Mouse (Mus musculus): ENCODE data around the gene Imp4. TPM values are rescaled to one million over a fixed set of nuclear protein-coding genes. Genes with fewer than 3 reads are reported as not detected.
"Not testable (repeated sequence)": the region's sequence is repeated elsewhere in the genome, so short reads cannot be mapped to it uniquely, and the experiment has no call there.

Imp4 gene
- total RNA-seq (2014; fragmentation: Nextera tagmentation) (45.9 and 50.4 TPM in 2 replicates), total RNA-seq (2017) (26.2 and 35.9 TPM in 2 replicates)

GRCm38 (mm10) chr1:34439215-34439960, at the start of gene Imp4, which contains the start of gene Ccdc115:
Gene Imp4 (plus strand): TSS chr1:34439851.
Gene Ccdc115 (minus strand): TSS chr1:34439672.
- ATAC-seq (replicated peaks; ENCODE audit: poor library complexity, severe bottlenecking), result peak; percentile 80

GRCm38 (mm10) chr1:34396321-34396720, 43.3 kb upstream of the Imp4 start:
- no peak for ATAC-seq (replicated peaks; ENCODE audit: poor library complexity, severe bottlenecking)

GRCm38 (mm10) chr1:34399182-34399953, 40.3 kb upstream of the Imp4 start:
- ATAC-seq (replicated peaks; ENCODE audit: poor library complexity, severe bottlenecking), result no peak

GRCm38 (mm10) chr1:34428466-34428865, 11.2 kb upstream of the Imp4 start:
- ATAC-seq (replicated peaks; ENCODE audit: poor library complexity, severe bottlenecking), result no peak

DNA sequence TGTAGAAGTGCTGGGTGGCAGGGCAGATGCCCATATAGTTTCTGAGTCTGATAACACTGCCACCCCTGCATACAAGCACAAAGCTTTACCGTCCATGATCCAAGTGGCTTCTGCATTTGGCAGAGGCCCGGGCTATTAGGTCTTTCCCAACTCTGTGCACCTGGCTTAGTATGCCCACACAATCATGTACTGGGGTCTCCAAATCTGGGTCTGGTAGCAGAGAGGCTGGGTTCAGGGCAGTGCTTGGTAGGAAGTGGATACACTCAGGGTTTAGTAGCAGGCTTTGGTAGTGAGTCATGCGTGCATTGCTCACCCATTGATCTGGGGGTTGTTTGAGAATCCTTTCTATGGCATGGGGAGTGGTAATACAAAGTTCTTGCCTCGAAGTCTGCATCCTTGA, 10.4 kb upstream of the Imp4 start:
- no peak for ATAC-seq (replicated peaks; ENCODE audit: poor library complexity, severe bottlenecking)

DNA sequence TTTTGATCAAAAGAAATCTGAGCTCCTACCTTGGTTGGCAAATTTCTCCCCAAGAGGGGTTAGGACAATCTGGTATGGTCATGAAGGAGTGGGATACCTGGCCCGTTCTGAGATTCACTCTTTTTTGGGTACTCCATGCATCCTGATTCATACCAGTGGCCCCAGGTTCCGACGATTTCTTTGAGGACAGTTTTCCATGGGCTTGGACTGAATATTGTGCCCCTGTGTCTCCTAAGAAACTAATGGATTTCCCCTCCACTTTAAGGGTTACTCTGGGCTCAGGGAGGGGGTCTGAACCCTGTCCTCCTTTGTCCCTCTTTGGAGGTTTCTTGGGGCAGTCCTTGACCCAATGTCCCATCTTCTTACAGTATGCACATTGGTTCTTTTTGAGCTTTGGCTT, 8.7 kb upstream of the Imp4 start:
- no peak for ATAC-seq (replicated peaks; ENCODE audit: poor library complexity, severe bottlenecking)

GRCm38 (mm10) chr1:34431431-34431830, 8.2 kb upstream of the Imp4 start:
- ATAC-seq (replicated peaks; ENCODE audit: poor library complexity, severe bottlenecking), result no peak

DNA sequence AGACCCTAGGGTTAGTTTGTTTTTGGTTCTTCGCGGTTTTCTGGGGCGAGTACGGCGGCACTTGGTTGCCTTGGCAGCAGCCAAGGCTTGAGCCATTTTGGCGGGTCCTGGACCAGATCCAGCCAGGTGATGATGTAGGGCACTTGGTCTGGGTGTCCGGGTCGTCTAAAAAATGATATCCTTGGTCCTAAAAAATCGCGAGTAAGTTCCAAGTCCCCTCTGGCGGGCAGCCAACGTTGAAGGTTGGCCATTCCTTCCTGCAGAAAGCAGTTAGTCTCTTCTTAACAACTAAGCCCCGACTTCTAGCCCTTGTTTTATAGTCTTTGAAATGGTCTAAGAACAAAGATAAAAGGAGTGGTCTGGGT, 7.3 kb upstream of the Imp4 start:
- ATAC-seq (replicated peaks; ENCODE audit: poor library complexity, severe bottlenecking), result no peak

DNA sequence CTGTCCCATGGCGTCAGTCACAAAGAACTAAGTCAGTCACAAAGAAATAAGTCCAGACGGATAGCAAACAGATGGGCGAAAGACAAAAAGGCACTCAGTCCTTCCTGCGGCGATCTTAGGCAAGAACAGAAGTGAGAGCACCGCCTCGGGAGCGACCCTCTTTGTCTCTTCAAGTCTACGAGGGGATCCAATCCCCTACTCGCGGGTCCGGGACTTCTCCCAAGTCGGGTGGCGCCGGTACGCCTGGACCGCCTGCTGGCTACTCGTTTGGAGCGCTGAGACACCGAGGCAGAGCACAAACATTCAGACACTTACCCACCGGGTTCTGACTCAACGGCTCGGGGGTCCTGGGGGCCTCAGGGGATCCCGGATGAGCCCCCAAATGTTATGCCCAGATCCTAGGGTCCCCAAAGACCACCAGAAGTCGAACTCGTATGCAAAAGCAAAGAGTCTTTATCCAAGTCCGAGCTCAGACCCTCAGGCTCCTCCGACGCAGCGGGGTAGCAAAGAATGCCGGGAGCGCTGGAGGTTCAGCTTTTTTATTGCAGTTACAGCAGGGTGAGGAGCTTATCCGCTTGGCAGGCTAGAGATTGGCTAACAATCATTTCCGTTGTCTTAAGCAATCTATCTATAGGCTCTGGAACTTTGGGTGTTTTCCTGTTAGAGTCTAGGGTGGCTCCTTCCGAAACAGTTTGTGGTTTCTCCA, 6.7 kb upstream of the Imp4 start:
- ATAC-seq (replicated peaks; ENCODE audit: poor library complexity, severe bottlenecking), result peak; percentile 76

DNA sequence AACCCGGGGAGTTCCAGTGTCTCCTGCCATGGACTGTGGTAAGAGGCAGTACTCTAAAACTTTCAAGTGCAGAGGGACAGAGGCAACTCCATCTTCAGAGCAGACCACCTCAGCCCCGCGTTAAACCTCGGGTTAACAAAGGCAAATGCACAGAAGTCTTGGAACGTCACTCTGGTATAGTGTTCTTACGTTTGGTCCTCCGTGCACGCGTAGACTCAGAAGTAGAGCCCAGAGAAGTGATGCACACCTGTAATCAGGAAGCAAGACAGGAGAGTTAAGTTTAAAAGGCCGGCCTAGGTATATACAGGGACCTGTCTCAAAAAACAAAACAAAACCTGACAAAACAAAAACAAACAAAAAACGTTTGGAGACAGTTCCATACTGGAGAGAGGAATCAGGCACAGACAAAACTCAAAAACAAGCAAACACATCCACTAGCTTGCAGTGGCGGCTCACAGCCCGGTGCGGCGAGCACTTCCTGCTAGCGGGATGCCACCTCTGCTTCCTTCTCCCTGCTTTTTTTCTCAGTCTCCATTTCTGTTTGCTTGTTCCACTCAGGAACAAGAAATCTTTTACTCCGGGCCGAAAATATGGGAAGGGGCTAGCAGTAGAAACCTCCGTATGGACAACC, 5.6 kb upstream of the Imp4 start:
- ATAC-seq (replicated peaks; ENCODE audit: poor library complexity, severe bottlenecking), result peak; percentile 5; the same call in 1 of the 2 replicates

DNA sequence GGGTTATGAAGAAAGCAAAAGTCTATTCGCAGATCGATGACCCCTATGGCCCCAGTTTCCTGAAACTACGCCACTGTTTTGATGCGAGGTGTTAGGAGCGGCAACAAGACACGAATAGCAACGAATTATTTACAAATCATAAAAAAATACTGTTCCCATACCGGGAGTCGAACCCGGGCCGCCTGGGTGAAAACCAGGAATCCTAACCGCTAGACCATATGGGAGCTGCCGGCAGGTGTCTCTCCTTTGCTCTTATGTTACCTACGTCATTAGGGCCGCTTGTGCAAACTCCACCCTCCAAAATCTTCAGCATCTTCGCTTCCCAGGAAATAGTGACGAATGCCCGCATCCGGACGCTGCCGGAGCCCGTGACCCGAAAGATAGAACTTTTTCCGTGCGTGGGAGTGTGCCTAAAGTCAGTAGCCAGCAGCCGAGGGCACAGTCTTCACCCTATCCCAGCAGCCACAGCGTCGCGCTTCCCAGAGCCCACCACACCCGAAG, 4.9 kb upstream of the Imp4 start:
- peak; percentile 31 for ATAC-seq (replicated peaks; ENCODE audit: poor library complexity, severe bottlenecking)

- ATAC-seq (replicated peaks; ENCODE audit: poor library complexity, severe bottlenecking), result no peak
Observed at GRCm38 (mm10) chr1:34435371-34436120, 4.1 kb upstream of the Imp4 start.

- no peak for ATAC-seq (replicated peaks; ENCODE audit: poor library complexity, severe bottlenecking)
Observed at GRCm38 (mm10) chr1:34436374-34436773, 3.3 kb upstream of the Imp4 start.

GRCm38 (mm10) chr1:34437366-34437765, 2.3 kb upstream of the Imp4 start:
- not testable (repeated sequence) for ATAC-seq (replicated peaks; ENCODE audit: poor library complexity, severe bottlenecking)

DNA sequence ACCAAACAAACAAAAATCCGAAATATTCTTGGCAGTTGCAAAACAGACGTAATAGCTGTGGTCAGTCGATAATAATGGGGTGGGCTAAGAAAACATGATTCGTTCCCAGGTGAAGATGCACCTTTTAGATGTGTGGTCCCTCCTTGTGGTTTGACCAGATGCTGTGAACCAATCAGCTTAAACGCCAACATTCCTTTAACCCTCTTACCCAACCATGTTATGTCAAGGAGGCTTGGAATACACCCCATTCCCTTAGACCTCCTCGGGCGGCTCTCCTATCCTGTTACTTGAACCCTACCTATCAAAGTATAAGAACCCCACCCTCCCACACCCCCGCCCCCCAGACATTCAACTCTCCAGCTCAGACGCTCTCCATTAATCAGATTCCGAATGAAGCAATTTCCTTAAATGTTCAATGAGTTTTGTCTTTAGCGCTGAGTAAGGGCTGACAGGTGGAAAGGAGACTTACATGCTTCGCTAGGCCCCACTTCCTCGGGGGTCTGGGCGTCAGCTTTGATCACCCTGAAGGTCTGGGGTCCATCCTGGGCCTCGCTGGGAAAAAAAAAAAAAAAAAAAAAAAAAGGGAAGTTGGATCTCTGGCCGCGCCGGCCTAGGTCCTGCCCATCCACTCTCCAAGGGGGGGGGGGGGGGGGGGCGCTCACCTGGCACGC, 1.1 kb upstream of the Imp4 start:
- ATAC-seq (replicated peaks; ENCODE audit: poor library complexity, severe bottlenecking), result no peak

- ATAC-seq (replicated peaks; ENCODE audit: poor library complexity, severe bottlenecking), result peak; percentile 25
Observed at GRCm38 (mm10) chr1:34439961-34440630, 445 bp downstream of the Imp4 start.

DNA sequence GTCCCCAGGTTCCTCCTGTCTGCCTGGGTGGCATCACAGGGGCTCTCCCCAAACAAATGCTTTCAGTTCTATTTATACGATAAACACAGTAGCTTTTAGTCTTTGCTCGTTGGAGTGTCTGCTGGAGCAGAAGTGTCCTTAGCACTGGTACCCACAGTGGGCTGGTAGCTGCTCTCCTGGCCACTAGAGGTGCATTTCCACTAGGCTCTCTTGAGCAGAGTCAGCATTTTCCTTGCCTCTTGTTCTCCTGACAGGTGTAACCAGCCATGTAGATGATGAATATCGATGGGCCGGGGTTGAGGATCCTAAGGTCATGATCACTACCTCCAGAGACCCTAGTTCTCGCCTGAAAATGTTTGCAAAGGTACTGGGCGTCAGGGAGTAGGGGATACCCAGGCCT, 3.5 kb downstream of the Imp4 start:
- no peak for ATAC-seq (replicated peaks; ENCODE audit: poor library complexity, severe bottlenecking)

DNA sequence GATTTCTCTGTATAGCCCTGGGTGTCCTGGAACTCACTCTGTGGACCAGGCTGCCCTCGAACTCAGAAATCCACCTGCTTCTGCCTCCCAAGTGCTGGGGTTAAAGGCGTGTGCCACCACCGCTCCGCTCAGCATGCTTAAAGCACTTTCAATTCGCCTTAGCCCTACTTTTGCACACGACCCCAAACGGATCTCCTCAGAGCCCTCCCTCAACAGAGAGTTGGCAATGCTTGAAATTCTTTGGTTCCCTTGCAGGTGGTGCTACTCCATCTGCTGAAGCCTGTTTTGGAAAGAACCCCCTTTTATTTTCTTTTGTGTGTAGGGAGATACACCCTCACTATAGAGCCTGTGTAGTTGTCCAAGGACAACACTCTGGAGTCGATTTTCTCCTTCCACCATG, 18.8 kb downstream of the Imp4 start:
- no peak for ATAC-seq (replicated peaks; ENCODE audit: poor library complexity, severe bottlenecking)
